ENCODE assay signal across 8 mouse cellular contexts in the genomic region with DNA sequence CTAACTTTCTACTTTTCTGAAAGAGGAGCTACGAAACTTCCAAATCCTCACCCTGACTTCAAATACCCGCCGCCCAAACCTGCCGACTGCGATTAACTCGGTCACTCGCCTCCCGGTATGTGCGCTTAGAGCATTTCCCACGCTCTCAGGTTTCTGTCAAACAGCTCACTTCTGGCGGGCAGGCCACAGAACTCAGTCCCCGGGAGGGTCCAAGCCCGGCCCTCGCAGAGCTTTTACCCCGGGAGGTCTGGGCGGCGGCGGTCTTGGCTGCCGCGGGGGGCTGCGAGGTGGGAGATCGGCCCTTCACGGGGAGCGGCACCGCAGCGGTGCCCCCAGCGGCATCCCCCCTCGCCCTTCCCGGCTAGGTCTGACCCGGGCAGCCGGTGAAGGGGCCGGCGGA. TPM values are rescaled to one million over a fixed set of nuclear protein-coding genes. Genes with fewer than 3 reads are reported as not detected.
A peak's percentile ranks its signal among the peaks of the same experiment; 100 is the strongest.
DNase-seq lines count a peak whose midpoint lies in the region; ATAC-seq and TF ChIP-seq lines count a peak whose summit lies in the region.

No protein-coding gene starts in this region.

- ATAC-seq in heart, embryonic 15.5 days (replicated peaks; ENCODE audit: insufficient number of reproducible peaks, insufficient read depth, low FRiP score, low read depth), result peak; percentile 20; the same call in 1 of the 2 replicates
- peak; percentile 17; the same call in 1 of the 2 replicates for ATAC-seq in liver, embryonic 13.5 days (ENCODE audit: low read depth)
- ATAC-seq in stomach, embryonic 16.5 days (ENCODE audit: insufficient read depth, low FRiP score), result no peak

- TF ChIP-seq CTCF in lung, adult 2 months (IDR thresholded peaks at IDR 0.05; ENCODE audit: insufficient read depth, low read length), result no peak
- no peak for TF ChIP-seq CTCF in brain, embryonic 14.5 days (IDR thresholded peaks at IDR 0.05; ENCODE audit: borderline replicate concordance, extremely low read depth, insufficient read depth, insufficient read length)

- TF ChIP-seq POLR2A in lung, adult 2 months (IDR thresholded peaks at IDR 0.05; ENCODE audit: borderline replicate concordance, extremely low read depth, low read depth, low read length), result no peak
- no peak for TF ChIP-seq POLR2A in brain, embryonic 14.5 days (IDR thresholded peaks at IDR 0.05; ENCODE audit: borderline replicate concordance, extremely low read depth, insufficient read depth, insufficient read length, poor library complexity, severe bottlenecking)

- 1% methylated on average over 25 of the region's 33 CpGs for WGBS in lung, adult 2 months
- under 1% methylated on average over 33 of the region's 33 CpGs for WGBS in heart, embryonic 15.5 days
- WGBS in liver, embryonic 13.5 days (ENCODE audit: insufficient replicate concordance), result under 1% methylated on average over 27 of the region's 33 CpGs
- under 1% methylated on average over 33 of the region's 33 CpGs for WGBS in stomach, embryonic 16.5 days

- peaks cover 28% of the 10 kb centered on the region for H3K36me3 ChIP-seq in heart, embryonic 15.5 days
- H3K36me3 ChIP-seq in liver, embryonic 13.5 days, result peaks cover 48% of the 10 kb centered on the region
- H3K36me3 ChIP-seq in stomach, embryonic 16.5 days (ENCODE audit: control insufficient read depth, insufficient read depth, low read length), result peaks cover 11% of the 10 kb centered on the region; the same call in 1 of the 2 replicates

- no peaks in the 10 kb centered on the region for H3K27me3 ChIP-seq in heart, embryonic 15.5 days
- no peaks in the 10 kb centered on the region for H3K27me3 ChIP-seq in liver, embryonic 13.5 days
- H3K27me3 ChIP-seq in stomach, embryonic 16.5 days (ENCODE audit: control insufficient read depth, insufficient read depth, low read length), result no peaks in the 10 kb centered on the region

- peaks cover 5% of the 10 kb centered on the region; the same call in 1 of the 2 replicates for H3K4me1 ChIP-seq in lung, adult 2 months (ENCODE audit: control insufficient read depth, insufficient read depth, low read length)
- peaks cover 33% of the 10 kb centered on the region for H3K4me1 ChIP-seq in heart, embryonic 15.5 days (replicated peaks)
- H3K4me1 ChIP-seq in liver, embryonic 13.5 days (replicated peaks), result peaks cover 45% of the 10 kb centered on the region
- H3K4me1 ChIP-seq in stomach, embryonic 16.5 days (ENCODE audit: control insufficient read depth, insufficient read depth, low read length), result peaks cover 12% of the 10 kb centered on the region

- no peaks in the 10 kb centered on the region for H3K9me3 ChIP-seq in heart, embryonic 15.5 days (replicated peaks)
- peaks cover 7% of the 10 kb centered on the region; the same call in 1 of the 2 replicates for H3K9me3 ChIP-seq in liver, embryonic 13.5 days (replicated peaks)
- no peaks in the 10 kb centered on the region for H3K9me3 ChIP-seq in stomach, embryonic 16.5 days (replicated peaks; ENCODE audit: control insufficient read depth, low read length)

- peak; percentile 32 for DNase-seq in lung, adult 2 months
- no peak for DNase-seq in lung, postnatal 14 days
- DNase-seq in brain, embryonic 14.5 days (ENCODE audit: low read depth), result peak; percentile 22
- no peak for DNase-seq in liver, embryonic 13.5 days
- no peak for DNase-seq in urinary bladder, adult 18-20 months (ENCODE audit: low spot score in 2 of 2)
- DNase-seq in frontal cortex, postnatal 10 days (ENCODE audit: low spot score in 2 of 2), result no peak

- peak overlapping the region; percentile 81 for H3K27ac ChIP-seq in heart, embryonic 15.5 days
- H3K27ac ChIP-seq in liver, embryonic 13.5 days, result peak overlapping the region; percentile 79
- H3K27ac ChIP-seq in stomach, embryonic 16.5 days (ENCODE audit: low read length), result peak overlapping the region; percentile 62; the same call in 1 of the 2 replicates

- H3K4me3 ChIP-seq in lung, adult 2 months (replicated peaks; ENCODE audit: extremely low read depth, low read depth, low read length), result peak overlapping the region; percentile 63
- H3K4me3 ChIP-seq in heart, embryonic 15.5 days, result peak overlapping the region; percentile 83
- peak overlapping the region; percentile 94 for H3K4me3 ChIP-seq in liver, embryonic 13.5 days (replicated peaks)
- H3K4me3 ChIP-seq in stomach, embryonic 16.5 days (replicated peaks; ENCODE audit: low read length), result peak overlapping the region; percentile 82

- H3K9ac ChIP-seq in heart, embryonic 15.5 days, result peak overlapping the region; percentile 96
- peak overlapping the region; percentile 96 for H3K9ac ChIP-seq in liver, embryonic 13.5 days
- H3K9ac ChIP-seq in stomach, embryonic 16.5 days (ENCODE audit: low read length), result peak overlapping the region; percentile 98

- peak overlapping the region; percentile 65 for H3K4me2 ChIP-seq in heart, embryonic 15.5 days
- peak overlapping the region; percentile 92 for H3K4me2 ChIP-seq in liver, embryonic 13.5 days
- H3K4me2 ChIP-seq in stomach, embryonic 16.5 days (ENCODE audit: low read depth, low read length), result peak overlapping the region; percentile 94

RNA-seq across cellular contexts. Expression of a gene that starts 0.6 kb away (rescaled TPM):
- polyA plus RNA-seq in lung, adult 2 months (2012; rRNA removed), result 21.4 and 21.9 TPM in 2 replicates
- polyA plus RNA-seq in brain, embryonic 14.5 days (2012; rRNA removed), result 31.1 and 40.7 TPM in 2 replicates
- 36.2 and 39.9 TPM in 2 replicates for polyA plus RNA-seq in heart, embryonic 15.5 days (2015; fragmentation: Nextera tagmentation; extraction: Ambion mirVana)
- 22.4 and 23.1 TPM in 2 replicates for polyA plus RNA-seq in liver, embryonic 13.5 days (2015; fragmentation: Nextera tagmentation; extraction: Ambion mirVana)
- 49.3 and 51.6 TPM in 2 replicates for polyA plus RNA-seq in stomach, embryonic 16.5 days (2015; fragmentation: Nextera tagmentation; extraction: Ambion mirVana)

RNA-seq across cellular contexts. Expression of a gene that starts 0.6 kb away (rescaled TPM):
- polyA plus RNA-seq in lung, adult 2 months (2012; rRNA removed), result 22.5 and 30.9 TPM in 2 replicates
- polyA plus RNA-seq in brain, embryonic 14.5 days (2012; rRNA removed), result 31.9 and 35.4 TPM in 2 replicates
- polyA plus RNA-seq in heart, embryonic 15.5 days (2015; fragmentation: Nextera tagmentation; extraction: Ambion mirVana), result 41.3 and 41.5 TPM in 2 replicates
- polyA plus RNA-seq in liver, embryonic 13.5 days (2015; fragmentation: Nextera tagmentation; extraction: Ambion mirVana), result 28.8 and 30.6 TPM in 2 replicates
- polyA plus RNA-seq in stomach, embryonic 16.5 days (2015; fragmentation: Nextera tagmentation; extraction: Ambion mirVana), result 43.0 and 47.0 TPM in 2 replicates

RNA-seq across cellular contexts. Expression of a gene that starts 34.6 kb away (rescaled TPM):
- polyA plus RNA-seq in lung, adult 2 months (2012; rRNA removed), result 21.6 and 24.3 TPM in 2 replicates
- polyA plus RNA-seq in brain, embryonic 14.5 days (2012; rRNA removed), result 21.9 and 27.9 TPM in 2 replicates
- polyA plus RNA-seq in heart, embryonic 15.5 days (2015; fragmentation: Nextera tagmentation; extraction: Ambion mirVana), result 6.1 and 9.0 TPM in 2 replicates
- polyA plus RNA-seq in liver, embryonic 13.5 days (2015; fragmentation: Nextera tagmentation; extraction: Ambion mirVana), result 13.2 and 14.7 TPM in 2 replicates
- polyA plus RNA-seq in stomach, embryonic 16.5 days (2015; fragmentation: Nextera tagmentation; extraction: Ambion mirVana), result 9.7 and 10.4 TPM in 2 replicates

RNA-seq across cellular contexts. Expression of a gene that starts 40.3 kb away (rescaled TPM):
- polyA plus RNA-seq in lung, adult 2 months (2012; rRNA removed), result 261 and 274 TPM in 2 replicates
- polyA plus RNA-seq in brain, embryonic 14.5 days (2012; rRNA removed), result 1,393 and 1,883 TPM in 2 replicates
- polyA plus RNA-seq in heart, embryonic 15.5 days (2015; fragmentation: Nextera tagmentation; extraction: Ambion mirVana), result 315 and 319 TPM in 2 replicates
- polyA plus RNA-seq in liver, embryonic 13.5 days (2015; fragmentation: Nextera tagmentation; extraction: Ambion mirVana), result 42.2 and 45.1 TPM in 2 replicates
- polyA plus RNA-seq in stomach, embryonic 16.5 days (2015; fragmentation: Nextera tagmentation; extraction: Ambion mirVana), result 698 and 764 TPM in 2 replicates

RNA-seq across cellular contexts. Expression of a gene that starts 46.2 kb away (rescaled TPM):
- polyA plus RNA-seq in lung, adult 2 months (2012; rRNA removed), result 101 and 113 TPM in 2 replicates
- 500 and 599 TPM in 2 replicates for polyA plus RNA-seq in brain, embryonic 14.5 days (2012; rRNA removed)
- 105 and 126 TPM in 2 replicates for polyA plus RNA-seq in heart, embryonic 15.5 days (2015; fragmentation: Nextera tagmentation; extraction: Ambion mirVana)
- 22.5 and 24.0 TPM in 2 replicates for polyA plus RNA-seq in liver, embryonic 13.5 days (2015; fragmentation: Nextera tagmentation; extraction: Ambion mirVana)
- 90.8 and 96.1 TPM in 2 replicates for polyA plus RNA-seq in stomach, embryonic 16.5 days (2015; fragmentation: Nextera tagmentation; extraction: Ambion mirVana)

Comparison
In these comparisons a context has a peak if more than half of its experiments do, and no peak if none do; other contexts are left out.
1. DNase-seq: peak in lung, adult 2 months (single experiment) and brain, embryonic 14.5 days (single experiment); none in lung, postnatal 14 days (single experiment), liver, embryonic 13.5 days (single experiment), urinary bladder, adult 18-20 months (0 of 2) and frontal cortex, postnatal 10 days (0 of 2).
2. Peak in every context shown above with its lines, with median percentiles within 50 percentile points of each other: H3K4me3 ChIP-seq, H3K27ac ChIP-seq, H3K4me2 ChIP-seq and H3K9ac ChIP-seq.